Mouse (Mus musculus) kidney, postnatal 25 days (tissue): ENCODE results near the gene Ran.
"Not testable (repeated sequence)": the region's sequence is repeated elsewhere in the genome, so short reads cannot be mapped to it uniquely, and the experiment has no call there.

Experiments
- DNase-seq, 2 experiments: peaks; one replicate each; pipeline ENCODE4 v3.0.0; 2021; ENCODE audit warnings: mixed read lengths in 2 of 2

Ran gene

GRCm38 (mm10) chr5:129019497-129020299 lies at the start of gene Ran:
Ran (plus strand) TSS chr5:129020069.
- DNase-seq = peak; percentile 91 to 97

DNA sequence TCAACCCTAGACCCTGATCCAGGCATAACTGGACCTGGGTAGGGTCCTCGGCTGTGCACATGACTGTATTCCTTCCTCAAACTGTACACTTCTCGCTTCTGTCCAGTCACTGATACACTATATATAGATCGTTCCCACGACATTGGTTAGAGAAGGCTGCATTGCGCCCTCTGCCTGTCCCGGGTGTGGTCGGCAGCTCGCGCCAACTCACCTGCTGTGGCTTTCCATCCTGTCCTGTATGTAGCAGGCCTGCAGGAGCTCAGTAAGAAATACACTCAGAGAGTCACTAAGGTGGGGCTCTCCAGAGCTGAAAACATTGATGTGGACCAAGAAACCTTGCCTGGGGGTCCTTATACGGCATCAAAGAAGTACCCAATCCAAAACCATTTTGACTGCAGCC lies 49.0 kb upstream of the Ran start:
- DNase-seq = no peak

- DNase-seq = peak; percentile 61 to 74
Observed at GRCm38 (mm10) chr5:128971298-128971697, 48.6 kb upstream of the Ran start.

DNA sequence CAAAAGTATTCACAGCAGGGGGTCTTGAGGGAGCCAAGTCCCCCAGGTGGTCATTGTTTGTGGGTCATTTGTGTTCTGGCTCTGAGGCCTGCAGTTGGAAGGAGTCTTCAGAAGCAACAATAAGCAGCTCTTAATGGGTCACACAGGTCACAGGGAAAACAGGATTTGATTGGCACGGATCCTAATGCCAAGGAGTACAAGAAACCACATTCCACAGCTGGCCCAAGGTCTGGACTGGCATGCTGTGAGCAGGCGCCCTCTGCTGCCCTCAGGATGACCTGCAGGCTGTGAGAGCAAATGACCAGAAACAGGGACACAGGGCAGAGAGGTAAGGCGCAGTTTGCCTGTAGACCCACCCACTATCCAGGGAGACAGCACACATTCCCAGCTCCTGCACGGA lies 43.6 kb upstream of the Ran start:
- peak; percentile 64 to 72 for DNase-seq

- DNase-seq = not testable (repeated sequence)
Observed at GRCm38 (mm10) chr5:128977466-128977865, 42.4 kb upstream of the Ran start.

GRCm38 (mm10) chr5:128978957-128979356 lies 40.9 kb upstream of the Ran start:
- DNase-seq = no peak

DNA sequence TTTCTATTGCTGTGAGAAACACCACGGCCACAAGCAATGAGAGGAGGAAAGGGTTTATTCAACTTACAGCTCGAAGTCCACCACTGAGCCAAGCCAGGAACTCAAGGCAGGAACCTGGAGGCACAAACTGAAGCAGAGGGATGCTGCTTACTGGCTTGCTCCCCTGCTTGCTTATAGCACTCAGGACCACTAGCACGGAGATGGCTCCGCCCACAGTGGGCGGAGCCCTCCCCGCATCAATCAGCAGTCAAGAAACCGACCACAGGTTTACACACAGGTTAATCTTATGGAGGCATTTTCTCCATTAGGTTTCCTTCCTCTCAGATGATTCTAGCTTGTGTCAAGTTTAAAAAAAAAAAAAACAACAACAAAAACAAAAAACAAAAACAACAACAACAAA lies 39.0 kb upstream of the Ran start:
- no peak for DNase-seq

DNA sequence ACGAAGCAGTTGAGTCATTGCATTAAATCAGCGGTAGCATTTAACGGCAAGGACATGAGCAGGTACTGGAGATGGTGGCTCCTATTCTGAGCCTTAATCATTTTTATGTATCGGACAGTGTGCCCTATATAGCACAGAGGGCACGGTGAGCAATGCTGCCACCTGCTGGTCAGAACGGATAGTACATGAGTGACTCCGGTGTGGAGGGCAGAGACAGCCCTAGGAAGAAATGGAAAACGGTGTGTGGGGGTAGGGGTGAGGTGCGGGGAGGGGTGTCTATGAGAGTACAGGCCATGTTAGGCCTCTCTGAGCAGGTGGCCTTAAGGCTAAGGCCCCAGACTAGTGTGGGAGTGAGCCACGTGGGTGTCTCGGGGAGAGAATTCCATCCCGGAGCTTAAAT lies 38.3 kb upstream of the Ran start:
- DNase-seq = peak; percentile 60 to 77

DNA sequence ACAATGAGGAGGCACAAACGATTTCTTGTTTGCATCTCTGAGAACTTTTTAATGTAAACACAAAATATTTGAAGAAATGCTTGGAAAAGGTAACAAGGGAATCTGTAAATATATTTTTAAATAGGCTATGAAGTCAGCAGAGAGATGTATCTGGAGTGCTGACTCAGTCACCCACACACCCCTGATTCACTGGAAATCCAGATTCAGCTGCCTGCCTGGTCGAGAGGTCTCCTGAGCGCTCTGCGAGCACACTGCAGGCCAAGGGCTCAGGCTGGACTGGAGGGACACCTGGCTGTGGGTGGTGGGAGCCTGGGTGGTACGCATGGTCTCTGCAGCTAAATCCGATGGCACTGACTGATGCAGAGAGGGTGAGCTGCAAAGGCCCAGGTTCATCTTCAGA lies 35.3 kb upstream of the Ran start:
- DNase-seq = no peak

DNA sequence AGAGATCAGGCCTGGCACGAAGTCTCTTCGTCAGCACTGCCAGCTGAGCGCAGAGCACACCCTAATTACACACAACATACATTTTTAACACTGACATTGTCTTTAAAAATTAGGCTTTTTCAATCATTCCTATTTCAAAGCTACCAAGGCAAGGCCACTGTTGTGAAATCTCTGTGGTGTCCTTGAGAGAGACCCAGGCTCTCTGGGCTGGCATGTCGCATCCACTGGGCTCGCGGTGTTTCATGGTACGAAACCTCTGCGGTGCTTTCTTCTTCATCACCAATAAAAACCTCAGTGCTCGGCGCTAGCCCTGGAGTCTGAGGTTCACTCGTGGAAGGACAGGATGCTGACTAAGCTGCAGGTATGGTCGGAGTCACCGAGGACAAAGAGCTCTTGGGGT lies 33.9 kb upstream of the Ran start:
- DNase-seq = no peak

DNA sequence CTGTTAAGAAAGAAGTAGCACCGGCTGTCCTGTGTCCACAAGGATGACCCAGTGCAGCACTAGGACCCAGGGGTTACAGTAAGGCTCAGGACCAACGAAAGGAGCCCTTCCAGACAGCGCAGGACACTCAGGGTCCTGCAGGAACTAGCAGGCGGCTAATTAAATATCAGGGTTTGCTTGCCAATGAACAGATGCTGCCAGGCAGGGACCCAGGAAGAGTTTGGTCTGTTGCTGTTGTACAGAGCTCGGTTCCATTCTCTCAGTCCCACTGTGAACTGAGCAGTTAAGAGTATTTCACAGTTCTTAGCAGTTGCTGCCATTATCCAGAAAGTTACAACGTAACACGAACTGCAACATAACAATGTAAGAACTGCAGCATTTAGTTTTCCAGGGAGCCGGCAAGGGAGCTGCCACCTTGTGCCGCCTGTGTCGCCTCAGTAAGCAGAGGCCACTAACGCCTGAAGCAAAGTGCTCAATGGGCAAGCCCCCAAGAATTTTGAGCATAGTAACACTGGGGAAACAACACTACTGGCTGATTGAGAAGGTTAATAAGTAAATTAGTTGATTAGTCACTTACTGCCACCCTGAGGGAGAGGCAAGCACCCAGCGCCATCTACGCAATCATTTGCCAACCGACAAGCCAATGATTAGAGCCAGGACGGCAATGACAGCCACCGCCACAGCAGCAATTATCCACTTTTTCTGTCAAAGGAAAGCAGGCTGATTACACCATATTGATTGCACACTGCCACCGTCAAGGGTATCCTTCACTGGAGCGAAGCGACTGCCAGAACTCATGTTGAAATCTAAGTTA lies 32.5 kb upstream of the Ran start:
- DNase-seq = peak; percentile 72 to 82

DNA sequence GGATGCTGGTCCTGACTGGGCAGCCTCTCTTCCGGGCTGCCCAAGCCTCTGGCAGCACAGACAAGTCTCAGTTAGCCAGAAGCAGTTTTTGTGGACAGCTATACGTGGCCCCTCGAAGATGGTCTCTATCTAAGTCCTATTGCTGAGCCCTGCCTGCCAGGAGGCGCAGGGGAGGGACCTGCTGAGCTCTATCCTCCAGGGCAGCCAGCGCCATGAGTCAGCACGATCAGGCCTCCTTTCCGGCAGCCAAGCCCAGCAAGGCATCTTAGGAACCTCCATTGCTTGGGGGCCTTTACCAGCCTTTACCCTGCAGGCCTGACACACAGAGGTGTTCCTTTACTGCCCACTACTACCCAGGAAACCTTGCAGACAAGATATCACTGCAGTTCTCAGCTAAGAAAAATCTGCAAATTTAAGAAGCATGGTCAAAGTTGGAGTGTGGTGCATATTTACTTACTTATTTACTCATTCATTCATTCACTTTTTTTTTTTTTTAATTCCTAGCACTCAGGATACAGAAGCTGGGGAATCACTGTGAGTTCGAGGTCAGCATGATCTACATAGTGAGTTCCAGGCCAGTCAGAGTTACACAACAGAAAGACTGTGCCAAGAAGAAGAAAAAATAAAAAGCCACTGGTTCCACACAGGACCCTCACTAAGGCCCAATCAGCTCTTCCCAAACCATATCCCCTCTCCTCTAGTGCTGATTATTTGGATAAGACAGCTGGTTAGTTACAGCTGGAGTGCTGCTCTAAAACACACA lies 19.0 kb upstream of the Ran start:
- DNase-seq = no peak

GRCm38 (mm10) chr5:129002571-129003011 lies 17.3 kb upstream of the Ran start:
- peak; percentile 57 to 78 for DNase-seq

- DNase-seq = no peak
Observed at GRCm38 (mm10) chr5:129005416-129005815, 14.5 kb upstream of the Ran start.

DNA sequence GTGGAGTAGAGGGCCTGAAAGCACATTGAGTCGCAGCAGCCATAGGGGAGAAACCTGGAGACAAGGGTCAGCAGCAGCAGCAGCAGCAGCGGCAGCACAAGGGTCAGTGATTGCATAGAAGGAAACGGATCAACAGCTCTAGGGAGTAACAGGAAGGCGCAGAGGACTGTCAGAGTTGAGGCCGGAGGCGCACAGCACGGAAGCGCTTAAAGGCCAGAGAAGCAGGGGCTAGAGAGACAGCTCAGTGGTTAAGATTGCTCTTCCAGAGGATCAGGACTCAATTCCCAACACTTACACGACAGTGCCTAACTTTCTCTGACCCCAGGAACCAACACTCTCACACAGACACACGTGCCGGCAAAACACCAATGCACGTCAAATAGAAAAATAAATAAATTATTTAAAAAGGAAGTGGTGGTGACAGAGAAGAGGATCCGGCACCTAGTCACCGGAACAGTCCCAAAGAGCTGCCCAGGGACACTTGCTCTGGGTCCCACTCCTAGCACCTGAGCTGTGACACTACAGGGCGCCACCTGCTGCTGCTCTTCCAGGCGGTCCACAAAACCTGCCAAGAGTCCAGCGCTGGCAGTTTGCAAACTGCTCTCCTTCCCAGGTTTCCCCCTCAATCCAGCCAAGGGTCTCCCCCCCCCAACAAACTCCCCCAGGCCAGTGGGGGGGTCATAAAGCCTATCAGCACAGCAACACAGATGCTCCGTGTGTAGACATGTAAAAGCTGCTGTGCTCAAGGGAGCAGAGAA lies 13.7 kb upstream of the Ran start:
- DNase-seq = peak; percentile 32 to 52

DNA sequence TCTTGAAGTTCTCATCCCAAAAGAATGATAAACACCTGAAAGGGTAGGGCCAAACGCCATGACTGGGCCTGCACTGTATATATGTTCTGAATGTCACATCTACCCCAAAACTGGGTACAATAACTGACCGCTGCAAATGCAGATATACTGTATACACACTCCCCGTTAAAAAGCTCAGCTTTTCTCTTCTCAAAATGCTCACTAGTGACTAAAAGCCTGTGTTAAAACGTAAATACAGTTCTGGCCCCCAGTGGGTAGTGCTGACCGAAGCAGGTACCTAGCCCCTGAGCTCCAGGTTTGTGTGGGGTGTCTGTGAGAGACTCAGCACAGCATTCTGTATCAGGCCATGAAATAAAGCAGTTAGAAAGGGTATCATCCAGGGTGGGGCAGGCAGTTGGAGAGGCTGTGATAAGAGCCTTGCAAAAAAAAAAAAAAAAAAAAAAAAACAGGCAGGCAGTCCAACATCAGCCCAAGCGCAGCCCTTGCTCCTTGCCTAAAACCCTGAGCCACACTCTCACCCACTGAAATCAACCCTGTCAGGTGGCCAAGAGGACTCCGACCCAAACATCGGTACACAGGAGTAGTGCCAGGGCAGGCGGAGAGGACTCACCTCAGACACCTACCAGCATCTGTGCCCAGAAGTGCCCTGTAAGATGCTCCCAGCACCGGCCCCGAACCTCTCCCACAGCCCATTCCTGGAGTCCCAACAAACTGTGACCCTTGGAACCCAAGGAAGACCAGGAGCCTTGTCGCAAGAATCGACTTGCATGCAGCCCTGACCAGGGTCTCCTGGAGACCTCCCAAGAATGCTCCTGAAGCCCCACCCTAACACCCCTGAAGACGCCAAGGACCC lies 12.5 kb upstream of the Ran start:
- peak; percentile 60 to 81 for DNase-seq

GRCm38 (mm10) chr5:129008008-129008407 lies 11.9 kb upstream of the Ran start:
- peak in 1 of 2 experiments; percentile 14 for DNase-seq

GRCm38 (mm10) chr5:129008412-129008826 lies 11.4 kb upstream of the Ran start, which contains the start of gene Stx2:
Stx2 (minus strand) TSS chr5:129008574.
- peak; percentile 95 to 96 for DNase-seq

GRCm38 (mm10) chr5:129009577-129009976 lies 10.3 kb upstream of the Ran start:
- no peak for DNase-seq

DNA sequence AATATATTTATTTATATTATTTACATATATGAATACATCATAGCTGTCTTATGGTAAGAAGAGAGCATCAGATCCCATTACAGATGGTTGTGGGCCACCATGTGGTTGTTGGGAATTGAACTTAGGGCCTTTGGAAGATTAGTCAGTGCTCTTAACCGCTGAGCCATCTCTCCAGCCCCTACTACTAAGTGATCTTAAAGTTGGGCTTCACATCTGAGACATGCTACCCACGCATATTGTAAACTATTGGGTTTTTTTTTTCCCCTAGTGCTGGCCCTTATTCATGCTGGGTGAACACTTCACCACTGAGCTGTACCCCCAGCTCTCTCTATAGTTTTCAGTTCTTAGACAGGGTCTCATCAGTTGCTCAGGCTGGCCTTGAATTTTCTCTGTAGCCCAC lies 8.9 kb upstream of the Ran start:
- no peak for DNase-seq

- no peak for DNase-seq
Observed at GRCm38 (mm10) chr5:129015020-129015419, 4.8 kb upstream of the Ran start.
